Comparison of ENCODE assay signal across 21 mouse cellular contexts in the genomic region with DNA sequence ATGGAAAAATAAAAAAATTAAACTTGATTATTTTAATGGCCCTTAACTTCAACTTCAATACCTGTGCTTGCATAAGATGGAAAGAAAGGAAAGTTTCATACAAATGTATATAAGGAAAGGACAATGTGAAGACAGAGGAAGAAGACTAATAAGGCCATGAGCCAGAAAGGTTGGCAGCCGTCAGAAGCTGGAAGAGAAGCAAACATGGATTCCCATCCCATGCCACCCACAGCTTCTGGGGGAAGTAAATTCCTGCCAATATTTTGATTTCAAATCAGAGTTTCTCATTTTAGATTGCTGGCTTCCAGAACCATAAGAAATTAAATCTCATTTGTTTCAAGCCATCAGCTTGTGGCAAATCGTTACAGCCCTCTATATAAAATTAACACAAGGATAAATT.
DNase-seq lines count a peak whose midpoint lies in the region; ATAC-seq and TF ChIP-seq lines count a peak whose summit lies in the region.
"Had no signal": no experiment of that assay in that cellular context is flagged by ENCODE, and none has a peak within 500 bp of the region (broad histone marks: within the 10 kb centered on the region; RNA-seq: fewer than 3 reads in every experiment).

No protein-coding gene starts in this region.

- DNase-seq in cerebellum, postnatal 10 days = peak; percentile 59 to 68
- peak; percentile 25 to 28 for DNase-seq in cerebellum, postnatal 36 days
- no peak for DNase-seq in cerebellum, adult 8-10 months
- DNase-seq in brain, adult 2 months (ENCODE audit: low read depth, low spot score) = peak; percentile 26
- peak; percentile 45 for DNase-seq in brain, embryonic 14.5 days (ENCODE audit: low read depth)
- DNase-seq: adrenal gland, adult 2 months; adrenal gland, postnatal 14 days; cerebellum, adult 18-20 months; gastrocnemius, postnatal 10 days; gastrocnemius, postnatal 36 days; heart, adult 2 months; heart, postnatal 14 days; heart, postnatal 4 days; kidney, adult 18-20 months; kidney, adult 9 months had no signal

- TF ChIP-seq CTCF in brain, embryonic 14.5 days (IDR thresholded peaks at IDR 0.05; ENCODE audit: borderline replicate concordance, extremely low read depth, insufficient read depth, insufficient read length) = no peak

- no peak for TF ChIP-seq POLR2A in brain, embryonic 14.5 days (IDR thresholded peaks at IDR 0.05; ENCODE audit: borderline replicate concordance, extremely low read depth, insufficient read depth, insufficient read length, poor library complexity, severe bottlenecking)

- no peak for ATAC-seq in cerebellum, adult (ENCODE audit: insufficient number of reproducible peaks, low FRiP score, low TSS enrichment)
- ATAC-seq: CD4-positive, CD25-positive, alpha-beta regulatory T cell, adult 4 months; forebrain, embryonic 13.5 days; hindbrain, postnatal 0 days; inflammation-experienced regulatory T-cells, adult 6 months; intestine, embryonic 16.5 days had no signal
